Mouse (Mus musculus) G1E (cell line): ENCODE measurements at regions not wholly inside any gene's neighbourhood (a gene's known extent, or its start where the extent isn't known, plus 50 kb on each side); places are given as distances from the start of the nearest gene placed in this dataset.

ENCODE experiments used
- CTCF ChIP-seq: IDR thresholded peaks from 2 replicates; pipeline ENCODE4 v1.5.1; 2012; ENCODE audit warnings: low read depth, low read length, inconsistent platforms, mixed read lengths
- TAL1 ChIP-seq: conservative IDR thresholded peaks from 2 replicates; pipeline ENCODE4 v1.6.1; 2012; ENCODE audit warnings: low read depth, low read length, inconsistent platforms, mixed read lengths

DNA sequence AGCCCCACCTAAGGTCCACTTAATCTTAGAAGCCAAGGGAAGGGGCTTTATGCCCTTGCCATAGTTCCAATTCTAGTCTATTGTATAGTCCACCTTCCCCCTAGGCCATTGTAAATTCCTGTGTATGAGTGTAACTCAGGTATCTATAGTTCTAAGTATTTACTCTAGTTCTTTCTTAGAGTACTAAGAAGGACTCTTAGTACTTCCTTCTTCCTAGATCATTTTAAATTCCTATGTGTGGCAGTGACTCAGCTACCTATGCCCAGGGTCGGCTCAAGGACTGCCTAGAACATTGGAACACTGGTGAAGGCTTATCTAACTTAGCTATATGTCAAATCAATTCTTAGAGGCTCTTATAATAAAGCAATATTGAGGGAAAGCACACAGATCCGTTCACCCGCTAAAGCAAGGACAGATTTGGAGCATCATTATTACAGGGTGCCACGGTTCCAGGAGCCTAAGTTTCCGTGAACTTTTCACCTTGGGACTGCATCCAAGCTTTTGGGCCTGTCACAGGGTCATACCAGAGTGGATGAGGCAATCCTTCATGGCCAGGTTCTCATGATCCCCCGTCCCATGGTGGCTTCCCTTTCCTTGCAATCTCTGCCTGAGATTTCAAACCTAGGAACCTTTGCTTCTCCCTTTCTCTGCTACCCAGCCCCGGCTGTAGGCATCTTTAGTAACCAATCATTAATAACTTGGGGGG lies 169.5 kb downstream of the 1190002N15Rik start:
- no peak for TF ChIP-seq CTCF
- no peak for TF ChIP-seq TAL1
